Mouse (Mus musculus) retina, postnatal 7 days (tissue): ENCODE measurements around the gene Ube2d1.

ENCODE experiments used
- DNase-seq: peaks from one replicate; pipeline ENCODE4 v3.0.0-alpha.2; 2012; ENCODE audit warnings: low read depth, low spot score

Ube2d1 gene

GRCm38 (mm10) chr10:71223101-71223500 lies 62.0 kb downstream of the Ube2d1 start:
- no peak for DNase-seq

GRCm38 (mm10) chr10:71222639-71223038 lies 62.4 kb downstream of the Ube2d1 start:
- no peak for DNase-seq

GRCm38 (mm10) chr10:71218228-71218892 lies 66.7 kb downstream of the Ube2d1 start:
- peak; percentile 65 for DNase-seq

GRCm38 (mm10) chr10:71215996-71216395 lies 69.1 kb downstream of the Ube2d1 start:
- DNase-seq, result no peak
